In the genomic region with DNA sequence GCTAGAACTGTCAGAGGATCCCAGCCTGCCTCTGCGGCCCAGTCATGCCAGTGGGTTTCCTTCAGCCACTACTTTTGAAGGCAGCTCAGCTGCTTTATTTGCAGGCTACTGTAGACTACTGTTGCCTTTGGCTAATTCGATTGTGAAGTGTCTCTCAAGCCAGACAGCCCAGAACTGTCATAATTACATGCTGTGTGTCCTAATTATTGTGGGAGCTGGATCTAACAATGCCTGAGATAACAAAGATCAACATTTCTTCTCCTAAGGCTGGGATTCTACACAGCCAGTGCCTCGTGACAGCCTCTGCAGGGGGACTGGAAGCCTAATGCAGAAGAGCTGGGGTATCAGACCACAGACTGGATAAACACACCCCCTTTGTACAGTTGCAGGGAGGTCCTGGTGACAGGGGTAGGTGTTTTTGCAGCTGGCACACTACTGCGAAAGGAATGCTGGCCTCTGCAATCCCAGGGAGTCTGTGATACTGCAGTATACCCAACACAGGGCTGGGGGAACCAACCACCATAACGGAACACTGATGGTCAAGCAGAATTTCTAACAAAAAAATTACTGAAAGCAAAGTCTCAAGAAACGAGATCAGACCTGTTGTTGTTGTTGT, we compare ENCODE assay signal across 11 mouse cellular contexts.
A peak's percentile ranks its signal among the peaks of the same experiment; 100 is the strongest.
DNase-seq lines count a peak whose midpoint lies in the region; ATAC-seq and TF ChIP-seq lines count a peak whose summit lies in the region.
"Had no signal": no experiment of that assay in that cellular context is flagged by ENCODE, and none has a peak within 500 bp of the region (broad histone marks: within the 10 kb centered on the region; RNA-seq: fewer than 3 reads in every experiment).

No protein-coding gene starts in this region.

- no peaks in the 10 kb centered on the region for H3K9me3 ChIP-seq in heart, embryonic 15.5 days (replicated peaks)
- no peaks in the 10 kb centered on the region for H3K9me3 ChIP-seq in limb, embryonic 12.5 days
- no peaks in the 10 kb centered on the region for H3K9me3 ChIP-seq in limb, embryonic 10.5 days (replicated peaks)
- no peaks in the 10 kb centered on the region for H3K9me3 ChIP-seq in limb, embryonic 14.5 days (ENCODE audit: control insufficient read depth, low read length)

- no peak overlapping the region for H3K4me3 ChIP-seq in heart, embryonic 15.5 days
- no peak overlapping the region for H3K4me3 ChIP-seq in limb, embryonic 12.5 days (replicated peaks)
- no peak overlapping the region for H3K4me3 ChIP-seq in limb, embryonic 10.5 days
- H3K4me3 ChIP-seq in limb, embryonic 14.5 days (replicated peaks; ENCODE audit: low read length) = no peak overlapping the region

- WGBS in heart, embryonic 15.5 days = 48% methylated on average over 6 of the region's 6 CpGs
- 80% methylated on average over 6 of the region's 6 CpGs for WGBS in limb, embryonic 12.5 days
- 85% methylated on average over 6 of the region's 6 CpGs for WGBS in limb, embryonic 10.5 days
- 72% methylated on average over 6 of the region's 6 CpGs for WGBS in limb, embryonic 14.5 days

- H3K4me2 ChIP-seq in heart, embryonic 15.5 days = no peak overlapping the region
- H3K4me2 ChIP-seq in limb, embryonic 12.5 days = no peak overlapping the region
- H3K4me2 ChIP-seq in limb, embryonic 14.5 days (replicated peaks; ENCODE audit: low read depth, low read length, severe bottlenecking) = no peak overlapping the region
- H3K4me2 ChIP-seq: lung, embryonic 14.5 days had no signal

- 0 out of 2 replicates have a peak overlapping the region, but pooled peaks have one; percentile 6 for H3K27ac ChIP-seq in heart, embryonic 15.5 days
- H3K27ac ChIP-seq in limb, embryonic 12.5 days = no peak overlapping the region
- H3K27ac ChIP-seq in limb, embryonic 10.5 days = no peak overlapping the region
- H3K27ac ChIP-seq in limb, embryonic 14.5 days (replicated peaks; ENCODE audit: low read depth, low read length) = 0 out of 2 replicates have a peak overlapping the region, but pooled peaks have one; percentile 28

- no peaks in the 10 kb centered on the region for H3K27me3 ChIP-seq in heart, embryonic 15.5 days
- no peaks in the 10 kb centered on the region for H3K27me3 ChIP-seq in limb, embryonic 12.5 days
- no peaks in the 10 kb centered on the region for H3K27me3 ChIP-seq in limb, embryonic 10.5 days (ENCODE audit: low read depth, poor library complexity, severe bottlenecking)
- no peaks in the 10 kb centered on the region for H3K27me3 ChIP-seq in limb, embryonic 14.5 days (ENCODE audit: control insufficient read depth, insufficient read depth, low read length)
- H3K27me3 ChIP-seq: Patski had no signal

- H3K9ac ChIP-seq in heart, embryonic 15.5 days = no peak overlapping the region
- H3K9ac ChIP-seq in limb, embryonic 12.5 days (replicated peaks) = no peak overlapping the region
- no peak overlapping the region for H3K9ac ChIP-seq in limb, embryonic 14.5 days (ENCODE audit: low read depth, low read length, severe bottlenecking)
- H3K9ac ChIP-seq: lung, embryonic 14.5 days had no signal

- H3K36me3 ChIP-seq in heart, embryonic 15.5 days = peaks cover 10% of the 10 kb centered on the region; the same call in 1 of the 2 replicates
- peaks cover 25% of the 10 kb centered on the region; the same call in 1 of the 2 replicates for H3K36me3 ChIP-seq in limb, embryonic 12.5 days
- H3K36me3 ChIP-seq in limb, embryonic 10.5 days = peaks cover 12% of the 10 kb centered on the region; the same call in 1 of the 2 replicates
- peaks cover 33% of the 10 kb centered on the region for H3K36me3 ChIP-seq in limb, embryonic 14.5 days (ENCODE audit: control insufficient read depth, insufficient read depth, low read length)

- peaks cover 40% of the 10 kb centered on the region for H3K4me1 ChIP-seq in heart, embryonic 15.5 days (replicated peaks)
- H3K4me1 ChIP-seq in limb, embryonic 12.5 days (replicated peaks) = 0 out of 2 replicates have a peak, but pooled peaks cover 6% of the 10 kb centered on the region
- H3K4me1 ChIP-seq in limb, embryonic 10.5 days = 0 out of 2 replicates have a peak, but pooled peaks cover 3% of the 10 kb centered on the region
- H3K4me1 ChIP-seq in limb, embryonic 14.5 days (ENCODE audit: control insufficient read depth, insufficient read depth, low read length) = no peaks in the 10 kb centered on the region

- no peak for TF ChIP-seq POLR2A in limb, embryonic 14.5 days (IDR thresholded peaks at IDR 0.05; ENCODE audit: borderline replicate concordance, extremely low read depth, insufficient read depth, insufficient read length)

- no peak for DNase-seq in heart, adult 18-20 months
- DNase-seq in limb, embryonic 10.5 days (ENCODE audit: low spot score) = no peak
- peak; percentile 27 for DNase-seq in embryo, embryonic 11 days
- DNase-seq in limb, embryonic 14.5 days (ENCODE audit: low spot score) = no peak
- no peak for DNase-seq in cerebellum, postnatal 10 days
- DNase-seq: cerebellum, adult 8-10 months; lung, embryonic 14.5 days had no signal

- ATAC-seq in heart, embryonic 15.5 days (replicated peaks; ENCODE audit: insufficient number of reproducible peaks, insufficient read depth, low FRiP score, low read depth) = peak; percentile 55; the same call in 1 of the 2 replicates
- ATAC-seq in limb, embryonic 12.5 days (ENCODE audit: insufficient number of reproducible peaks, insufficient read depth, low FRiP score, low TSS enrichment, low read depth) = peak; percentile 63; the same call in 1 of the 2 replicates
- ATAC-seq in limb, embryonic 14.5 days (ENCODE audit: low FRiP score, low read depth) = no peak
- ATAC-seq: intestine, postnatal 0 days; Patski had no signal

Comparison
In these comparisons a context has a peak if more than half of its experiments do, and no peak if none do; other contexts are left out.
1. H3K27ac ChIP-seq: peak in heart, embryonic 15.5 days (single experiment) and limb, embryonic 14.5 days (single experiment); none in limb, embryonic 12.5 days (single experiment) and limb, embryonic 10.5 days (single experiment).